9 mouse cellular contexts compared by ENCODE assay signal in the genomic region with DNA sequence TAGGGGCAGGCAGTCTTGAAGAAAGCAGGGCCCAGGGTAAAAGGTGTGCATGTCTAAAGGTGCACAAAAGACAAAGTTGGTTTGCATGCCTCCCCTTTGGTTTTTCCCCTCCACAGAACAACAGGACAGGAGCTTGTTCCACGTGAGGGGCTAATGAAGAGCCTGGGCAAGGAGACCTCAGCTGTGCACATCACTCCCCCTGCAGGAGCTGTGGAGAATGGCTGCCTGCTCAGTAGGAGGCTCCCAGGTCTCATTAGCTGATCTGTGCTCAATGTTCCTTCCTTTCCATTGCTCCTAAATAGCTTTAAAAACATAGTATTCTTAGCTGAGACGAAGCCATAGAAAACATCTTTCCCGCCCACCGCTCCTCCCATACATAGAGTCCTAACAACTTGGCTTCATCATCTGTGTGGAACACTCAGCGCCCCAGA. TPM values are rescaled to one million over a fixed set of nuclear protein-coding genes. Genes with fewer than 3 reads are reported as not detected.
DNase-seq lines count a peak whose midpoint lies in the region; ATAC-seq and TF ChIP-seq lines count a peak whose summit lies in the region.
"Had no signal": no experiment of that assay in that cellular context is flagged by ENCODE, and none has a peak within 500 bp of the region (broad histone marks: within the 10 kb centered on the region; RNA-seq: fewer than 3 reads in every experiment).

No protein-coding gene starts in this region.

- no peaks in the 10 kb centered on the region for H3K27me3 ChIP-seq in intestine, postnatal 0 days (replicated peaks; ENCODE audit: control insufficient read depth, insufficient read depth, low read length)
- H3K27me3 ChIP-seq in lung, embryonic 14.5 days (ENCODE audit: insufficient read depth, low read length), result no peaks in the 10 kb centered on the region

- no peaks in the 10 kb centered on the region for H3K4me1 ChIP-seq in intestine, postnatal 0 days (replicated peaks; ENCODE audit: control insufficient read depth, insufficient read depth, low read length)
- H3K4me1 ChIP-seq in lung, embryonic 14.5 days (ENCODE audit: insufficient read depth), result peaks cover 6% of the 10 kb centered on the region; the same call in 1 of the 2 replicates

- WGBS in intestine, postnatal 0 days, result 68% methylated on average over 5 of the region's 5 CpGs
- WGBS in lung, embryonic 14.5 days, result 58% methylated on average over 5 of the region's 5 CpGs

- peak; percentile 83 for TF ChIP-seq CTCF in intestine, postnatal 0 days (IDR thresholded peaks at IDR 0.05; ENCODE audit: low read depth)
- peak; percentile 79 for TF ChIP-seq CTCF in lung, embryonic 14.5 days (IDR thresholded peaks at IDR 0.05; ENCODE audit: low read depth)

- no peak overlapping the region for H3K4me3 ChIP-seq in intestine, postnatal 0 days (ENCODE audit: low read depth, low read length)
- H3K4me3 ChIP-seq in lung, embryonic 14.5 days (ENCODE audit: low read depth, low read length), result no peak overlapping the region

- no peak overlapping the region for H3K27ac ChIP-seq in intestine, postnatal 0 days (ENCODE audit: low read depth, low read length)
- H3K27ac ChIP-seq in lung, embryonic 14.5 days (ENCODE audit: low read depth), result no peak overlapping the region

- no peaks in the 10 kb centered on the region for H3K36me3 ChIP-seq in intestine, postnatal 0 days (ENCODE audit: control insufficient read depth, insufficient read depth)
- H3K36me3 ChIP-seq in lung, embryonic 14.5 days (ENCODE audit: insufficient read depth), result peaks cover 29% of the 10 kb centered on the region
- H3K36me3 ChIP-seq: G1E had no signal

- ATAC-seq in cerebellum, adult (ENCODE audit: insufficient number of reproducible peaks, low FRiP score, low TSS enrichment), result no peak
- ATAC-seq in intestine, postnatal 0 days, result no peak
- no peak for ATAC-seq in lung, embryonic 14.5 days (ENCODE audit: insufficient read depth)

- no peak overlapping the region for H3K4me2 ChIP-seq in intestine, postnatal 0 days (replicated peaks; ENCODE audit: low read depth)
- H3K4me2 ChIP-seq in lung, embryonic 14.5 days, result no peak overlapping the region

- H3K9ac ChIP-seq in intestine, postnatal 0 days (ENCODE audit: low read depth, low read length), result no peak overlapping the region
- no peak overlapping the region for H3K9ac ChIP-seq in lung, embryonic 14.5 days

- no peaks in the 10 kb centered on the region for H3K9me3 ChIP-seq in intestine, postnatal 0 days (ENCODE audit: control insufficient read depth)
- H3K9me3 ChIP-seq in lung, embryonic 14.5 days (ENCODE audit: low read depth, low read length), result no peaks in the 10 kb centered on the region
- H3K9me3 ChIP-seq: G1E had no signal

- DNase-seq in cerebellum, adult 18-20 months, result peak; percentile 62 to 68
- DNase-seq in right cerebral cortex, adult 18-20 months, result peak; percentile 77
- no peak for DNase-seq in right cerebral cortex, postnatal 4 days
- peak; percentile 62 for DNase-seq in embryo, embryonic 11 days
- peak; percentile 75 for DNase-seq in lung, embryonic 14.5 days
- DNase-seq in spleen, postnatal 10 days (ENCODE audit: low spot score in 2 of 2), result peak; percentile 26 to 64

RNA-seq across cellular contexts. Expression of gene Camk1g, which starts 6.3 kb away (rescaled TPM):
- polyA plus RNA-seq in intestine, postnatal 0 days (2015; fragmentation: Nextera tagmentation; extraction: Ambion mirVana), result 0.93 and 1.0 TPM in 2 replicates
- polyA plus RNA-seq in lung, embryonic 14.5 days (2014; fragmentation: Nextera tagmentation; extraction: Ambion mirVana), result 28.4 and 31.8 TPM in 2 replicates
- polyA plus RNA-seq: G1E had no signal

Comparison
In these comparisons a context has a peak if more than half of its experiments do, and no peak if none do; other contexts are left out.
1. RNA of gene Camk1g, which starts 6.3 kb away (polyA plus RNA-seq): 28.4 to 31.8 TPM in lung, embryonic 14.5 days; 0.93 to 1.0 TPM in intestine, postnatal 0 days; every median in the first group is over 10 times any median in the second.